9 mouse cellular contexts compared by ENCODE assay signal in genomic region chr15:83527092-83527437, GRCm38 (mm10). TPM values are rescaled to one million over a fixed set of nuclear protein-coding genes. Genes with fewer than 3 reads are reported as not detected.
DNase-seq lines count a peak whose midpoint lies in the region; ATAC-seq and TF ChIP-seq lines count a peak whose summit lies in the region.
"Had no signal": no experiment of that assay in that cellular context is flagged by ENCODE, and none has a peak within 500 bp of the region (broad histone marks: within the 10 kb centered on the region; RNA-seq: fewer than 3 reads in every experiment).

No protein-coding gene starts in this region.

- H3K9me3 ChIP-seq in heart, embryonic 12.5 days (replicated peaks), result no peaks in the 10 kb centered on the region
- H3K9me3 ChIP-seq in ES-E14 (ENCODE audit: control insufficient read depth, insufficient read depth, low read depth, low read length), result no peaks in the 10 kb centered on the region
- H3K9me3 ChIP-seq in forebrain, postnatal 0 days (ENCODE audit: low read length), result no peaks in the 10 kb centered on the region
- H3K9me3 ChIP-seq in liver, embryonic 16.5 days (replicated peaks; ENCODE audit: control insufficient read depth, low read length), result no peaks in the 10 kb centered on the region
- no peaks in the 10 kb centered on the region for H3K9me3 ChIP-seq in stomach, postnatal 0 days (ENCODE audit: control insufficient read depth, low read length)

- TF ChIP-seq EP300 in stomach, postnatal 0 days (optimal IDR thresholded peaks at IDR 0.05), result no peak

- ATAC-seq in heart, embryonic 12.5 days (ENCODE audit: insufficient number of reproducible peaks, low FRiP score), result no peak
- no peak for ATAC-seq in forebrain, postnatal 0 days
- peak; percentile 7; the same call in 1 of the 2 replicates for ATAC-seq in liver, embryonic 16.5 days (ENCODE audit: low read depth)
- ATAC-seq in stomach, postnatal 0 days (ENCODE audit: low FRiP score, low TSS enrichment), result peak; percentile 19; the same call in 1 of the 2 replicates

- no peak for TF ChIP-seq CTCF in forebrain, postnatal 0 days (IDR thresholded peaks at IDR 0.05; ENCODE audit: low read depth)
- no peak for TF ChIP-seq CTCF in stomach, postnatal 0 days (IDR thresholded peaks at IDR 0.05; ENCODE audit: low read depth)

- no peak for DNase-seq in heart, adult 8-10 months (ENCODE audit: low spot score)
- no peak for DNase-seq in ES-E14 (ENCODE audit: low read depth, low spot score)
- DNase-seq in forebrain, postnatal 0 days, result peak; percentile 5
- peak; percentile 41 for DNase-seq in stomach, postnatal 0 days (ENCODE audit: low spot score)
- DNase-seq in urinary bladder, postnatal 4 days (ENCODE audit: low spot score in 2 of 2), result no peak
- no peak for DNase-seq in gastrocnemius, postnatal 4 days (ENCODE audit: low spot score in 2 of 2)

- H3K4me2 ChIP-seq in heart, embryonic 12.5 days, result peak overlapping the region; percentile 95
- peak overlapping the region; percentile 89 for H3K4me2 ChIP-seq in forebrain, postnatal 0 days (ENCODE audit: low read depth)
- peak overlapping the region; percentile 83 for H3K4me2 ChIP-seq in liver, embryonic 16.5 days (ENCODE audit: low read depth, low read length)
- peak overlapping the region; percentile 90 for H3K4me2 ChIP-seq in stomach, postnatal 0 days (replicated peaks; ENCODE audit: low read depth)

- H3K4me3 ChIP-seq in heart, embryonic 12.5 days, result peak overlapping the region; percentile 81
- H3K4me3 ChIP-seq in ES-E14 (ENCODE audit: insufficient read depth in 1 of 2, low read depth in 1 of 2, low read length in 2 of 2, poor library complexity in 1 of 2, severe bottlenecking in 1 of 2), result peak overlapping the region; percentile 80 to 85
- peak overlapping the region; percentile 43 for H3K4me3 ChIP-seq in forebrain, postnatal 0 days (ENCODE audit: low read depth, low read length)
- peak overlapping the region; percentile 62 for H3K4me3 ChIP-seq in liver, embryonic 16.5 days (ENCODE audit: low read depth, low read length)
- peak overlapping the region; percentile 49 for H3K4me3 ChIP-seq in stomach, postnatal 0 days (ENCODE audit: low read depth, low read length)

- no peaks in the 10 kb centered on the region for H3K27me3 ChIP-seq in heart, embryonic 12.5 days (replicated peaks)
- peaks cover 32% of the 10 kb centered on the region for H3K27me3 ChIP-seq in forebrain, postnatal 0 days (ENCODE audit: insufficient read depth, low read length)
- H3K27me3 ChIP-seq in liver, embryonic 16.5 days (ENCODE audit: control insufficient read depth, insufficient read depth, low read depth, low read length), result peaks cover 72% of the 10 kb centered on the region
- H3K27me3 ChIP-seq in stomach, postnatal 0 days (ENCODE audit: control insufficient read depth, insufficient read depth, low read length), result no peaks in the 10 kb centered on the region

- peaks cover 77% of the 10 kb centered on the region for H3K4me1 ChIP-seq in heart, embryonic 12.5 days (replicated peaks)
- peaks cover 3 to 6% of the 10 kb centered on the region in 2 experiments for H3K4me1 ChIP-seq in ES-E14 (ENCODE audit: control insufficient read depth in 2 of 2, insufficient read depth in 2 of 2, low read length in 2 of 2, poor library complexity in 1 of 2)
- H3K4me1 ChIP-seq in forebrain, postnatal 0 days (ENCODE audit: insufficient read depth), result peaks cover 4% of the 10 kb centered on the region; the same call in 1 of the 2 replicates
- H3K4me1 ChIP-seq in liver, embryonic 16.5 days (ENCODE audit: control insufficient read depth, low read depth, low read length), result peaks cover 21% of the 10 kb centered on the region
- no peaks in the 10 kb centered on the region; the same call in 1 of the 2 replicates for H3K4me1 ChIP-seq in stomach, postnatal 0 days (replicated peaks; ENCODE audit: control insufficient read depth, insufficient read depth)

- peaks cover 13% of the 10 kb centered on the region for H3K36me3 ChIP-seq in heart, embryonic 12.5 days
- H3K36me3 ChIP-seq in ES-E14 (ENCODE audit: control insufficient read depth, insufficient read depth, low read length, poor library complexity, severe bottlenecking), result no peaks in the 10 kb centered on the region; the same call in 1 of the 2 replicates
- H3K36me3 ChIP-seq in forebrain, postnatal 0 days (ENCODE audit: insufficient read depth), result no peaks in the 10 kb centered on the region
- no peaks in the 10 kb centered on the region for H3K36me3 ChIP-seq in liver, embryonic 16.5 days (ENCODE audit: control insufficient read depth, insufficient read depth)
- H3K36me3 ChIP-seq in stomach, postnatal 0 days (ENCODE audit: control insufficient read depth, insufficient read depth, low read length), result no peaks in the 10 kb centered on the region

- H3K9ac ChIP-seq in heart, embryonic 12.5 days, result peak overlapping the region; percentile 88
- peak overlapping the region; percentile 67 for H3K9ac ChIP-seq in ES-E14 (ENCODE audit: insufficient read depth, low read depth, low read length, poor library complexity, severe bottlenecking)
- H3K9ac ChIP-seq in forebrain, postnatal 0 days, result 0 out of 2 replicates have a peak overlapping the region, but pooled peaks have one; percentile 10
- H3K9ac ChIP-seq in liver, embryonic 16.5 days (ENCODE audit: low read depth, low read length), result peak overlapping the region; percentile 45; the same call in 1 of the 2 replicates
- peak overlapping the region; percentile 63 for H3K9ac ChIP-seq in stomach, postnatal 0 days (ENCODE audit: low read length)

- 0 out of 2 replicates have a peak overlapping the region, but pooled peaks have one; percentile 61 for H3K27ac ChIP-seq in heart, embryonic 12.5 days (ENCODE audit: poor library complexity, severe bottlenecking)
- H3K27ac ChIP-seq in ES-E14 (ENCODE audit: insufficient read depth, low read depth, low read length, poor library complexity, severe bottlenecking), result no peak overlapping the region
- H3K27ac ChIP-seq in forebrain, postnatal 0 days (ENCODE audit: low read depth, low read length), result no peak overlapping the region
- no peak overlapping the region for H3K27ac ChIP-seq in liver, embryonic 16.5 days (ENCODE audit: low read length)
- no peak overlapping the region for H3K27ac ChIP-seq in stomach, postnatal 0 days (replicated peaks)

- WGBS in heart, embryonic 12.5 days, result 2% methylated on average over 26 of the region's 26 CpGs
- WGBS in forebrain, postnatal 0 days, result 2% methylated on average over 26 of the region's 26 CpGs
- WGBS in liver, embryonic 16.5 days (ENCODE audit: insufficient replicate concordance), result 3% methylated on average over 26 of the region's 26 CpGs
- WGBS in stomach, postnatal 0 days, result 3% methylated on average over 26 of the region's 26 CpGs

- in situ Hi-C loops in ES-E14 (cut with MboI; ENCODE audit: low sequenced_read_pairs in 2 of 2, unreplicated experiment in 2 of 2), result no loop called here

TF ChIP-seq in ES-E14, 5 proteins besides CTCF, POLR2A, EP300 and RAD21:
- TF ChIP-seq MAFK (IDR thresholded peaks at IDR 0.05; ENCODE audit: insufficient read depth, low read depth, low read length), result no peak
- TF ChIP-seq CHD2 (IDR thresholded peaks at IDR 0.05; ENCODE audit: low read depth, low read length), result no peak
- TF ChIP-seq HCFC1 (IDR thresholded peaks at IDR 0.05; ENCODE audit: borderline replicate concordance, insufficient read depth, low read length), result no peak
- TF ChIP-seq ZC3H11A (IDR thresholded peaks at IDR 0.05; ENCODE audit: borderline replicate concordance, low read depth, low read length), result no peak
- no peak for TF ChIP-seq ZNF384 (IDR thresholded peaks at IDR 0.05; ENCODE audit: low read depth, low read length)

RNA-seq across cellular contexts. Expression of gene Bik, which starts 0.4 kb away (rescaled TPM):
- polyA plus RNA-seq in heart, embryonic 12.5 days (2016; fragmentation: Nextera tagmentation; extraction: Ambion mirVana), result 31.2 and 35.4 TPM in 2 replicates
- total RNA-seq in heart, adult 8-10 months (2022), result 10 to 100 TPM in 1 of 4 experiments, 1 to 10 TPM in 3; 7.6 to 12.5 (median 9.4) TPM
- 2.5 and 4.4 TPM in 2 replicates for total RNA-seq in ES-E14 (2012; rRNA removed)
- total RNA-seq in forebrain, postnatal 0 days (2014; rRNA removed), result not detected in 2 replicates
- polyA plus RNA-seq in forebrain, postnatal 0 days (2015; fragmentation: Nextera tagmentation; extraction: Ambion mirVana), result 0.33 and 0.84 TPM in 2 replicates
- 1.8 TPM in 2 replicates for polyA plus RNA-seq in liver, embryonic 16.5 days (2015; fragmentation: Nextera tagmentation; extraction: Ambion mirVana)
- polyA plus RNA-seq in stomach, postnatal 0 days (2015; fragmentation: Nextera tagmentation; extraction: Ambion mirVana), result 4.2 and 5.2 TPM in 2 replicates
- total RNA-seq in gastrocnemius, postnatal 4 days (2021), result 1 to 10 TPM; 2.7 to 4.0 TPM
- total RNA-seq: CH12.LX had no signal

RNA-seq across cellular contexts. Expression of gene Ttll1, which starts 16.4 kb away (rescaled TPM):
- polyA plus RNA-seq in heart, embryonic 12.5 days (2016; fragmentation: Nextera tagmentation; extraction: Ambion mirVana), result 24.5 and 25.4 TPM in 2 replicates
- total RNA-seq in heart, adult 8-10 months (2022), result 10 to 100 TPM; 51.7 to 73.3 (median 59.8) TPM
- total RNA-seq in ES-E14 (2012; rRNA removed), result 5.3 and 7.2 TPM in 2 replicates
- total RNA-seq in forebrain, postnatal 0 days (2014; rRNA removed), result 39.5 and 47.4 TPM in 2 replicates
- 76.2 and 115 TPM in 2 replicates for polyA plus RNA-seq in forebrain, postnatal 0 days (2015; fragmentation: Nextera tagmentation; extraction: Ambion mirVana)
- 4.3 and 4.7 TPM in 2 replicates for polyA plus RNA-seq in liver, embryonic 16.5 days (2015; fragmentation: Nextera tagmentation; extraction: Ambion mirVana)
- 10.2 and 11.4 TPM in 2 replicates for polyA plus RNA-seq in stomach, postnatal 0 days (2015; fragmentation: Nextera tagmentation; extraction: Ambion mirVana)
- 1 to 10 TPM; 7.2 to 8.2 TPM for total RNA-seq in gastrocnemius, postnatal 4 days (2021)

RNA-seq across cellular contexts. Expression of gene Tspo, which starts 36.3 kb away (rescaled TPM):
- 119 and 125 TPM in 2 replicates for polyA plus RNA-seq in heart, embryonic 12.5 days (2016; fragmentation: Nextera tagmentation; extraction: Ambion mirVana)
- total RNA-seq in heart, adult 8-10 months (2022), result 10 to 100 TPM; 57.1 to 66.2 (median 60.4) TPM
- 43.4 and 44.7 TPM in 2 replicates for total RNA-seq in ES-E14 (2012; rRNA removed)
- 5.7 and 13.6 TPM in 2 replicates for total RNA-seq in forebrain, postnatal 0 days (2014; rRNA removed)
- polyA plus RNA-seq in forebrain, postnatal 0 days (2015; fragmentation: Nextera tagmentation; extraction: Ambion mirVana), result 15.3 and 18.0 TPM in 2 replicates
- polyA plus RNA-seq in liver, embryonic 16.5 days (2015; fragmentation: Nextera tagmentation; extraction: Ambion mirVana), result 179 and 184 TPM in 2 replicates
- polyA plus RNA-seq in stomach, postnatal 0 days (2015; fragmentation: Nextera tagmentation; extraction: Ambion mirVana), result 277 and 284 TPM in 2 replicates
- 10 to 100 TPM; 25.5 to 38.0 TPM for total RNA-seq in gastrocnemius, postnatal 4 days (2021)

RNA-seq across cellular contexts. Expression of gene Mcat, which starts 36.5 kb away (rescaled TPM):
- polyA plus RNA-seq in heart, embryonic 12.5 days (2016; fragmentation: Nextera tagmentation; extraction: Ambion mirVana), result 34.4 and 34.8 TPM in 2 replicates
- 10 to 100 TPM; 43.6 to 51.3 (median 46.9) TPM for total RNA-seq in heart, adult 8-10 months (2022)
- 24.3 and 30.9 TPM in 2 replicates for total RNA-seq in ES-E14 (2012; rRNA removed)
- 50.3 and 53.8 TPM in 2 replicates for total RNA-seq in forebrain, postnatal 0 days (2014; rRNA removed)
- 40.9 and 46.3 TPM in 2 replicates for polyA plus RNA-seq in forebrain, postnatal 0 days (2015; fragmentation: Nextera tagmentation; extraction: Ambion mirVana)
- 12.0 and 13.1 TPM in 2 replicates for polyA plus RNA-seq in liver, embryonic 16.5 days (2015; fragmentation: Nextera tagmentation; extraction: Ambion mirVana)
- polyA plus RNA-seq in stomach, postnatal 0 days (2015; fragmentation: Nextera tagmentation; extraction: Ambion mirVana), result 24.9 and 25.5 TPM in 2 replicates
- total RNA-seq in gastrocnemius, postnatal 4 days (2021), result 10 to 100 TPM; 29.8 to 31.3 TPM

Comparison
In these comparisons a context has a peak if more than half of its experiments do, and no peak if none do; other contexts are left out.
1. ATAC-seq: peak in liver, embryonic 16.5 days (single experiment) and stomach, postnatal 0 days (single experiment); none in heart, embryonic 12.5 days (single experiment) and forebrain, postnatal 0 days (single experiment).
2. H3K9ac ChIP-seq: peak in every context shown above with its lines; median percentile 88 in heart, embryonic 12.5 days; 67 in ES-E14; 63 in stomach, postnatal 0 days; 45 in liver, embryonic 16.5 days; 10 in forebrain, postnatal 0 days.
3. DNase-seq: peak in forebrain, postnatal 0 days (single experiment) and stomach, postnatal 0 days (single experiment); none in heart, adult 8-10 months (single experiment), ES-E14 (single experiment), urinary bladder, postnatal 4 days (0 of 2) and gastrocnemius, postnatal 4 days (0 of 2).
4. Peak in every context shown above with its lines, with median percentiles within 50 percentile points of each other: H3K4me2 ChIP-seq and H3K4me3 ChIP-seq.